Comparison of ENCODE assay signal across 8 mouse cellular contexts in genomic region chr5:149312884-149313652, GRCm38 (mm10). TPM values are rescaled to one million over a fixed set of nuclear protein-coding genes. Genes with fewer than 3 reads are reported as not detected.
DNase-seq lines count a peak whose midpoint lies in the region; ATAC-seq and TF ChIP-seq lines count a peak whose summit lies in the region.

No protein-coding gene starts in this region.

- TF ChIP-seq CTCF in gastrocnemius, adult 2 months (IDR thresholded peaks at IDR 0.05): no peak

- no peaks in the 10 kb centered on the region for H3K36me3 ChIP-seq in lung, embryonic 16.5 days (ENCODE audit: control insufficient read depth, insufficient read depth, low read length)

- peak overlapping the region; percentile 66 for H3K4me3 ChIP-seq in gastrocnemius, adult 2 months
- H3K4me3 ChIP-seq in lung, embryonic 16.5 days (ENCODE audit: low read length): peak overlapping the region; percentile 2

- peak; percentile 61; the same call in 1 of the 2 replicates for ATAC-seq in lung, embryonic 16.5 days (ENCODE audit: low read depth)
- ATAC-seq in megakaryocyte-erythroid progenitor cell, adult 5-6 weeks (replicated peaks; ENCODE audit: low FRiP score, low TSS enrichment, poor library complexity, severe bottlenecking): no peak

- H3K4me1 ChIP-seq in lung, embryonic 16.5 days (replicated peaks; ENCODE audit: control insufficient read depth, insufficient read depth, low read length): no peaks in the 10 kb centered on the region

- H3K27ac ChIP-seq in gastrocnemius, adult 2 months: peak overlapping the region; percentile 62
- peak overlapping the region; percentile 37 for H3K27ac ChIP-seq in lung, embryonic 16.5 days (ENCODE audit: low read length)

- peak overlapping the region; percentile 39 for H3K4me2 ChIP-seq in lung, embryonic 16.5 days (ENCODE audit: low read depth, low read length)

- no peaks in the 10 kb centered on the region for H3K9me3 ChIP-seq in lung, embryonic 16.5 days (ENCODE audit: control insufficient read depth, low read length)

- 29% methylated on average over 23 of the region's 23 CpGs for WGBS in lung, embryonic 16.5 days

- intact Hi-C loops in gastrocnemius, adult 2 months (cut with DNase I): no loop called here

- H3K27me3 ChIP-seq in lung, embryonic 16.5 days (ENCODE audit: control insufficient read depth, insufficient read depth, low read depth, low read length): no peaks in the 10 kb centered on the region

- DNase-seq in gastrocnemius, adult 2 months: peak; percentile 37
- no peak for DNase-seq in gastrocnemius, postnatal 10 days
- DNase-seq in adipocyte (ENCODE audit: low spot score): peak; percentile 59
- peak; percentile 68 for DNase-seq in kidney, adult 9 months
- DNase-seq in urinary bladder, adult 2 months (ENCODE audit: low spot score): no peak
- DNase-seq in gastrocnemius, adult 18-20 months (ENCODE audit: low spot score): no peak

- H3K9ac ChIP-seq in lung, embryonic 16.5 days (ENCODE audit: low read length): peak overlapping the region; percentile 2; the same call in 1 of the 2 replicates

RNA-seq across cellular contexts. Expression of gene Alox5ap, which starts 48.5 kb away (rescaled TPM):
- total RNA-seq in gastrocnemius, adult 2 months (2021): 1 to 10 TPM; 4.1 to 5.1 TPM
- total RNA-seq in gastrocnemius, postnatal 10 days (2021): 10 to 100 TPM in 1 of 2 experiments, 1 to 10 TPM in 1; 7.3 to 10.5 TPM
- 22.0 and 22.9 TPM in 2 replicates for polyA plus RNA-seq in lung, embryonic 16.5 days (2015; fragmentation: Nextera tagmentation; extraction: Ambion mirVana)
- 8.8 and 11.6 TPM in 2 replicates for total RNA-seq in megakaryocyte-erythroid progenitor cell, adult 5-6 weeks (2014; fragmentation: Nextera tagmentation)
- 20.9 and 41.6 TPM in 2 replicates for total RNA-seq in megakaryocyte-erythroid progenitor cell, adult 5-6 weeks (2017)
- polyA plus RNA-seq in urinary bladder, adult 2 months (2012; rRNA removed): 35.2 and 36.0 TPM in 2 replicates
- 1 to 10 TPM; 5.3 to 6.7 TPM for total RNA-seq in gastrocnemius, adult 18-20 months (2021)

Comparison
In these comparisons a context has a peak if more than half of its experiments do, and no peak if none do; other contexts are left out.
1. DNase-seq: peak in gastrocnemius, adult 2 months (single experiment), adipocyte (single experiment) and kidney, adult 9 months (single experiment); none in gastrocnemius, postnatal 10 days (single experiment), urinary bladder, adult 2 months (single experiment) and gastrocnemius, adult 18-20 months (single experiment).